Mouse (Mus musculus) forebrain, postnatal 0 days (tissue): ENCODE data around the gene Gm43191. TPM values are rescaled to one million over a fixed set of nuclear protein-coding genes. Genes with fewer than 3 reads are reported as not detected.

Experiments
- ATAC-seq: fragments of 200-750 bp; cut with Nextera tagmentation; 2 replicates; pipeline ENCODE4 v1.8.0; 2017; ENCODE audit warnings: mild to moderate bottlenecking, moderate library complexity
- DNase-seq: peaks from one replicate; pipeline ENCODE4 v3.0.0-alpha.2; 2015
- H3K27ac ChIP-seq: fragments of 300-500 bp; sonication (generic); 2 replicates; pipeline ENCODE4 v1.5.1; 2014; ENCODE audit warnings: low read depth, mild to moderate bottlenecking, antibody characterized with exemption, low read length, moderate library complexity, mixed read lengths
- H3K27me3 ChIP-seq: fragments of 300-500 bp; sonication (generic); 2 replicates; pipeline ENCODE4 v1.6.1; 2014; ENCODE audit warnings: mild to moderate bottlenecking, low read length, mixed read lengths; ENCODE audit not compliant: insufficient read depth
- H3K36me3 ChIP-seq: fragments of 300-500 bp; sonication (generic); 2 replicates; pipeline ENCODE4 v1.6.1; 2014; ENCODE audit warnings: mild to moderate bottlenecking, moderate library complexity; ENCODE audit not compliant: insufficient read depth
- H3K4me1 ChIP-seq: fragments of 300-500 bp; sonication (generic); 2 replicates; pipeline ENCODE4 v1.6.1; 2014; ENCODE audit warnings: antibody characterized with exemption; ENCODE audit not compliant: insufficient read depth
- H3K4me2 ChIP-seq: fragments of 300-500 bp; sonication (generic); 2 replicates; pipeline ENCODE4 v1.6.1; 2014; ENCODE audit warnings: low read depth, mild to moderate bottlenecking, moderate library complexity
- H3K4me3 ChIP-seq: fragments of 300-500 bp; sonication (generic); 2 replicates; pipeline ENCODE4 v1.5.1; 2014; ENCODE audit warnings: low read depth, low read length, mixed read lengths
- H3K9ac ChIP-seq: fragments of 300-500 bp; sonication (generic); 2 replicates; pipeline ENCODE4 v1.6.1; 2014; ENCODE audit warnings: mild to moderate bottlenecking
- H3K9me3 ChIP-seq: fragments of 300-500 bp; sonication (generic); 2 replicates; pipeline ENCODE4 v1.6.1; 2016; ENCODE audit warnings: low read length
- CTCF ChIP-seq: sonication (generic); IDR thresholded peaks from 2 replicates; pipeline ENCODE4 v1.5.1; 2016; ENCODE audit warnings: antibody characterized with exemption, control low read depth, low read depth
- WGBS: fragments of 180-500 bp; shearing (Covaris S2); extraction: QIAGEN DNeasy Blood & Tissue Kit; methylation state at CpG from one replicate; pipeline ENCODE4 v1.1.7; 2014; 5-methylcytosine and 5-hydroxymethylcytosine counted together
- polyA plus RNA-seq: library from polyadenylated mRNA; unstranded; fragments of >200 nt; fragmentation: Nextera tagmentation; extraction: Ambion mirVana; gene quantifications from 2 replicates; pipeline ENCODE4 v1.2.1, GENCODE M21; 2015
- total RNA-seq: library from RNA; depleted of rRNA; stranded (reverse); fragments of >200 nt; gene quantifications from 2 replicates; pipeline ENCODE4 v1.2.3, GENCODE M21; 2014

The Gm43191 gene
- total and polyA plus RNA-seq, 2 experiments from 2014 or later, result not detected

DNA sequence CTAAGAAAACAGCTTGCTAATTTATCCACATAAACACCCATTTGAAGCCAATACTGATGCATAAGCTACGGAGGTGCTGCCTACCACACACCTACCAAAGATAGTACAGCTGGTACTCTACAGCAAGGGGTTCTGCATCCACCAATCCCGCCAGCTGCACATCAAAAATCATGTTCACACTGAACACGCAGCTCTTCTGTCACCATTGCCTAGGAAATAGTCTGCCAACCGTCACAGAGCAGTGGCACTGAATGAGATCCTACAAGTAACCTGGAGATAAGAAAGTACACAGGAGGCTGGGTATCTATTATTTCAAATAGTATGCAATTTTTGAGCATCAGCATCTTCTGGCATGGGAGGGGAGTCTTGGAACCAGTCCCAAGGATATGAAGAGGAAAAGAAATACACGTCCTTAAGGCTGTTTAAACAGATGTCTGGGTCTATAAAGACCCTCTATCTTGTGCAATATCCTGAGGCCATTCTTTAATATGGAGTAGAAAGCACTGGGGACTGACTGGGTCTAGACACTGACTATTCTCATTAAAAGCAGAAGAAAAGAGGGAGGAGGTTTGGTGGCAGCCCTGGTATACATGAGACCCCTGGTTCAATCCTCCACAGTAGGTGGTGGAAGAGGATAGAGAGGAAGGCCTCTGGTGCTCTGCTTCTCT, 27.6 kb downstream of the Gm43191 start:
- Histone ChIP-seq H3K4me2 (no peak overlapping the region), H3K27ac (no peak overlapping the region), H3K9me3 (no peaks in the 10 kb centered on the region), H3K4me1 (no peaks in the 10 kb centered on the region), H3K9ac (no peak overlapping the region), H3K27me3 (no peaks in the 10 kb centered on the region), H3K36me3 (peaks cover 10% of the 10 kb centered on the region; the same call in 1 of the 2 replicates), H3K4me3 (no peak overlapping the region)
- DNase-seq (no peak), ATAC-seq (no peak)
- WGBS, result 59% methylated on average over 5 of the region's 5 CpGs
- TF ChIP-seq CTCF, result no peak

DNA sequence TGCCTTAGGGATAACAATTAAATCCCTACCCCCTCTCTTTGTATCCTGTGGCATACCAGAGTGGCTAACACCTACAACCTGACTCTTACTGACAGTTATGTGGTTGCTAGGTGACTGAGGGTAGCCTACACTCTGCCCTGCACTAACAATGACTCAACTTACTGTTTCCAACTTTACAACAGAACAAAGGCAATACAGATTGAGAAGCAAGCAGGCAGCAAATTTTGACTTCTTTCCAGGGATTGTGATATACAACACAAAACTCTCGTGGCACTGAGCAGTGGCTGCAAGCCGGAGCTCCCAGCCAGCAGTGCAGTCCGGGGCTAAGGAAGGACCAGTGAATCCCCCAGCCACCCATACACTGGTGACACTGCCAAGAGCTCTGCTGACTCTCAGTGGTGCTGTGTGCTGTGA, 29.0 kb downstream of the Gm43191 start:
- Histone ChIP-seq H3K4me1 (no peaks in the 10 kb centered on the region), H3K36me3 (peaks cover 17% of the 10 kb centered on the region; the same call in 1 of the 2 replicates), H3K9ac (no peak overlapping the region), H3K27ac (no peak overlapping the region), H3K9me3 (no peaks in the 10 kb centered on the region), H3K4me2 (no peak overlapping the region), H3K27me3 (no peaks in the 10 kb centered on the region), H3K4me3 (no peak overlapping the region)
- TF ChIP-seq CTCF, result no peak
- ATAC-seq (no peak), DNase-seq (no peak)
- 37% methylated on average over 3 of the region's 3 CpGs for WGBS

DNA sequence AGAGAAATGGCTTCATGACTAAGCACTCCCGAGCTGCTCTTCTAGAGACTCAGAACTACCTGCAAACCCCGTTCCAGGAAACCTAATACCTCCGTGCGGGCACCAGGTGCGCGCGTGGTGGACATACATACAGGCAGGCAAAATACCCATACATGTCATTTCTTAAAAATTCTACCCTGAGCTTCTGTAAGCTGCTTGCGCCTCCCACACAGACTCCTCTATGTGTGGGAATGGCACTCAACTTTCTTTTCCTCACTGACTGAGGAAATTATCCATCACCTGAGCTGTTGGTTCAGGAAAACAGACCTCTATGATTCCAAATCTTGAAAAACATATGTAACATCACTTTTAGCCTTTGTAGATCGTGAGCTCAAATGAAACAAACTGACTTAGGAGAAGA, 30.4 kb downstream of the Gm43191 start:
- no peak overlapping the region for H3K4me2 ChIP-seq
- no peaks in the 10 kb centered on the region for H3K27me3 ChIP-seq
- no peak overlapping the region for H3K27ac ChIP-seq
- DNase-seq, result no peak
- no peaks in the 10 kb centered on the region for H3K9me3 ChIP-seq
- no peak for ATAC-seq
- TF ChIP-seq CTCF, result no peak
- H3K4me3 ChIP-seq, result no peak overlapping the region
- H3K36me3 ChIP-seq, result peaks cover 29% of the 10 kb centered on the region; the same call in 1 of the 2 replicates
- no peaks in the 10 kb centered on the region for H3K4me1 ChIP-seq
- no peak overlapping the region for H3K9ac ChIP-seq
- WGBS, result 96% methylated on average over 9 of the region's 9 CpGs

DNA sequence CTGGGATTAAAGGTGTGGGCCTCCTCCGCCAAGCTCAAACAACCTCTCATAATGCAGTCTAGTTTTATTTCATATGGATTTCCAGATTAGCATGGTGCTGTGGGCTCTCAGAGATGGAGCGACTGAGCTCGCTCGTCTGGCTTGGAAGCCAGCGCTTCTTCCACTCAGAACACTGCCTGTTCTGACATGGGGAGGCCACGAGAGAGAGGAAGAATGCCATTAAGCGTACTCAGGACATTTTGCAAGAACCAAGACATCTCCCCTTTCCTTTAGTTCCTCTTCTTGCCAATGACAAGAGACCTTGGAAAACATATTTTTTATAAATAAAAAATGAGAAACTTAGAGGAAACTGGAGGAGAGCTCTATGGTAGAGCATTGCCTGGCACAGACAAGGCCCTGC, 32.3 kb downstream of the Gm43191 start:
- H3K9ac ChIP-seq, result no peak overlapping the region
- TF ChIP-seq CTCF, result no peak

DNA sequence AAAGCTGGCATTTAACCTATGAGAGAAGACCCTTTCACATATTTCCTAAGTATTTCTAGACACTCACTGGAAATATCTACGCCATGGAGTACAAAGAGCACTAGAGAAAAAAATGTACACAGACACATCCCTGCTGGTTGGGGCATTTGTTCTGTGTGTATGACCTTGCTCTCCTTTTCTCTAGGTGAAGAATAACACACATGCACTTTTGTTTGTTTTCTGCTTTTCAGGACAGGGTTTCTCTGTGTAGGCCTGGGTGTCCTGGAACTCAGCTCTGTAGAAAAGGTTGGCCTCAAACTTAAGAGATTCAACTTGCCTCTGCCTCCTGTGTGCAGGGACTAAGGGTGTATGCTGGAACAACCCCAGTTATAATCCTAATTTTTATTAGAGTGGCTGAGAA, 34.7 kb downstream of the Gm43191 start:
- Histone ChIP-seq H3K27me3 (no peaks in the 10 kb centered on the region), H3K9ac (no peak overlapping the region), H3K27ac (no peak overlapping the region), H3K4me1 (no peaks in the 10 kb centered on the region), H3K36me3 (peaks cover 57% of the 10 kb centered on the region), H3K9me3 (no peaks in the 10 kb centered on the region), H3K4me2 (no peak overlapping the region), H3K4me3 (no peak overlapping the region)
- WGBS, result 84% methylated on average over 1 of the region's 1 CpGs
- TF ChIP-seq CTCF, result no peak
- ATAC-seq (no peak), DNase-seq (no peak)

More for the DNA sequence above, 32.3 kb downstream of the Gm43191 start:
- ATAC-seq (no peak), DNase-seq (no peak)
- Histone ChIP-seq H3K4me3 (no peak overlapping the region), H3K27ac (no peak overlapping the region), H3K36me3 (peaks cover 43% of the 10 kb centered on the region), H3K27me3 (no peaks in the 10 kb centered on the region), H3K9me3 (no peaks in the 10 kb centered on the region), H3K4me2 (no peak overlapping the region), H3K4me1 (no peaks in the 10 kb centered on the region)
- WGBS, result 96% methylated on average over 7 of the region's 7 CpGs

DNA sequence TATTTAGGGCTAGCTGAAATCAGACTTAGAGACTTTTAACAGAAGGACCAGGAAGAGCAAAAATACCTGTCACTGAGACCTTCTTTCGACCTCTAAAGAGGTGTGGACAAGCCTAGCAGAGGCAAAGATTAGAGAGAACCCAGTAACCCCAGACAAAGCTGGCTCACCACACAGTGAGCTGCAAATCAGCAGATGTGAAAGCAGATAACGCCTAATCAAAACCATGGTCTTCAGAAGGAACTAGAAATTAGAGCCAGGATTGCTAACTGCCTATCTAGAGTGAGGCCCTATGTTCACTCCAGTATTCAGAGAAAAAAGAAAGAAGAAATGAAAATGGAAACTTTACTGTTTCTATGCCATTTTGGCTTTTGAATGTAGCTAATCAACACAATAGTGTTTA, 38.7 kb downstream of the Gm43191 start:
- Histone ChIP-seq H3K27me3 (no peaks in the 10 kb centered on the region), H3K27ac (no peak overlapping the region), H3K4me3 (no peak overlapping the region), H3K4me1 (no peaks in the 10 kb centered on the region), H3K9ac (no peak overlapping the region), H3K4me2 (no peak overlapping the region), H3K36me3 (peaks cover 75% of the 10 kb centered on the region), H3K9me3 (no peaks in the 10 kb centered on the region)
- 97% methylated on average over 2 of the region's 2 CpGs for WGBS
- ATAC-seq (no peak), DNase-seq (no peak)
- no peak for TF ChIP-seq CTCF

DNA sequence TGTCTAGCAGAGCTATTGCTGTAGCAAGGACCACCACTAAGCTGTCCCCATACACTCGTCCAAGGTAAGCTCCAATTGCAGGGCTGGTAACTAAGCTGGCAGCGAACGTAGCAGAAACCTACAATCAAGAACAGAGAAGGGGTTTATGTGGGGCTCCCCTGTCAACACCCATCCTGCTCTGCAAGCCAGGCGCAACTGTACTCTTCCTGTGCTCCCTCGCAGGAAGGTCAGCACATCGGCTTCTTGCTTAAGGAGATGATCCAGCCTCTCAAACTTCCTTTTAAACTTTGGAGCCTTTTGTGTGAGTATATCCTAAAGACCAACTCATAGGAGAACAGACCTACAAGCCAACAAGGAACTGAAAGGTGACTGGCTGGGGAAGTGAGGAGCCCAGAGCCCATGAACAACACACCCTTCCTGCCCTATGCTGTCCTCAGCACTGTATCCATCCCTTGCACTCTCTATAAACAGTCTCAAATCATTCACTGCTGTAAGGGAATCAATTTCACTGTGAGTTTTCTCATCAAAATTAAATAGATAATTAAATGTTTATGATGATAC, 39.2 kb downstream of the Gm43191 start:
- no peak for TF ChIP-seq CTCF
- peaks cover 70% of the 10 kb centered on the region for H3K36me3 ChIP-seq
- ATAC-seq (no peak), DNase-seq (no peak)
- H3K4me2 ChIP-seq, result no peak overlapping the region
- no peak overlapping the region for H3K4me3 ChIP-seq
- 92% methylated on average over 6 of the region's 6 CpGs for WGBS
- no peaks in the 10 kb centered on the region for H3K9me3 ChIP-seq
- no peaks in the 10 kb centered on the region for H3K27me3 ChIP-seq
- no peak overlapping the region for H3K9ac ChIP-seq
- no peaks in the 10 kb centered on the region for H3K4me1 ChIP-seq
- no peak overlapping the region for H3K27ac ChIP-seq
